Mouse (Mus musculus) bone marrow, adult 2 months (tissue): Measurements from ENCODE around the gene Tsfm.

Experiments used
- CTCF ChIP-seq: fragments of 200-500 bp; IDR thresholded peaks from 2 replicates; pipeline ENCODE4 v1.5.1; 2011; ENCODE audit warnings: low read length, control low read depth; ENCODE audit not compliant: control insufficient read depth, insufficient read depth
- POLR2A ChIP-seq: fragments of 200-500 bp; IDR thresholded peaks from 2 replicates; pipeline ENCODE4 v1.6.1; 2011; ENCODE audit warnings: low read depth, mild to moderate bottlenecking, control low read depth, low read length, borderline replicate concordance; ENCODE audit not compliant: control insufficient read depth

GRCm38 (mm10) chr10:127056490-127056889 is 25.9 kb upstream of the Tsfm start:
- no peak for TF ChIP-seq POLR2A
- no peak for TF ChIP-seq CTCF
